Mouse (Mus musculus) splenic B cell, adult 2 months (primary cell): Measurements from ENCODE around the gene Zfx.
A peak's percentile ranks its signal among the peaks of the same experiment; 100 is the strongest.

ENCODE experiments used
- DNase-seq: peaks from one replicate; pipeline ENCODE4 v3.0.0-alpha.2; 2011; ENCODE audit warnings: low read depth, low spot score
- H3K27me3 ChIP-seq: 2 replicates; pipeline ENCODE4 v1.6.1; 2012; ENCODE audit warnings: mild to moderate bottlenecking, low read length, moderate library complexity, mixed read lengths; ENCODE audit not compliant: control insufficient read depth, poor library complexity, insufficient read depth, severe bottlenecking
- H3K36me3 ChIP-seq: 2 replicates; pipeline ENCODE4 v1.6.1; 2012; ENCODE audit warnings: mild to moderate bottlenecking, low read length, moderate library complexity, mixed read lengths; ENCODE audit not compliant: control insufficient read depth, poor library complexity, insufficient read depth, severe bottlenecking

Zfx gene

GRCm38 (mm10) chrX:94123059-94123839, at the start of gene Zfx:
Gene Zfx (minus strand): TSS chrX:94123702.
- DNase-seq: peak; percentile 68
- Histone ChIP-seq H3K36me3 (no peaks in the 10 kb centered on the region), H3K27me3 (no peaks in the 10 kb centered on the region)

- Histone ChIP-seq H3K27me3 (no peaks in the 10 kb centered on the region), H3K36me3 (no peaks in the 10 kb centered on the region)
- DNase-seq: no peak
Observed at GRCm38 (mm10) chrX:94169348-94169747, 45.8 kb upstream of the Zfx start.

GRCm38 (mm10) chrX:94152251-94152830, 28.8 kb upstream of the Zfx start:
- H3K27me3 ChIP-seq: no peaks in the 10 kb centered on the region

GRCm38 (mm10) chrX:94150471-94150870, 27.0 kb upstream of the Zfx start:
- DNase-seq: no peak

More at GRCm38 (mm10) chrX:94152251-94152830, 28.8 kb upstream of the Zfx start:
- H3K36me3 ChIP-seq: no peaks in the 10 kb centered on the region
- no peak for DNase-seq

GRCm38 (mm10) chrX:94142004-94142771, 18.7 kb upstream of the Zfx start:
- DNase-seq: no peak
- H3K36me3 ChIP-seq: no peaks in the 10 kb centered on the region
- H3K27me3 ChIP-seq: no peaks in the 10 kb centered on the region

More at GRCm38 (mm10) chrX:94150471-94150870, 27.0 kb upstream of the Zfx start:
- Histone ChIP-seq H3K27me3 (no peaks in the 10 kb centered on the region), H3K36me3 (no peaks in the 10 kb centered on the region)

GRCm38 (mm10) chrX:94140080-94140479, 16.6 kb upstream of the Zfx start:
- H3K36me3 ChIP-seq: no peaks in the 10 kb centered on the region
- DNase-seq: peak; percentile 38

GRCm38 (mm10) chrX:94138256-94138655, 14.8 kb upstream of the Zfx start:
- no peaks in the 10 kb centered on the region for H3K36me3 ChIP-seq
- no peak for DNase-seq
- no peaks in the 10 kb centered on the region for H3K27me3 ChIP-seq

More at GRCm38 (mm10) chrX:94140080-94140479, 16.6 kb upstream of the Zfx start:
- no peaks in the 10 kb centered on the region for H3K27me3 ChIP-seq

- no peaks in the 10 kb centered on the region for H3K36me3 ChIP-seq
- no peak for DNase-seq
- no peaks in the 10 kb centered on the region for H3K27me3 ChIP-seq
Observed at GRCm38 (mm10) chrX:94135084-94135483, 11.6 kb upstream of the Zfx start.

- no peak for DNase-seq
- Histone ChIP-seq H3K36me3 (no peaks in the 10 kb centered on the region), H3K27me3 (no peaks in the 10 kb centered on the region)
Observed at GRCm38 (mm10) chrX:94133551-94133950, 10.0 kb upstream of the Zfx start.

- DNase-seq: no peak
- H3K27me3 ChIP-seq: no peaks in the 10 kb centered on the region
- no peaks in the 10 kb centered on the region for H3K36me3 ChIP-seq
Observed at GRCm38 (mm10) chrX:94132239-94132638, 8.7 kb upstream of the Zfx start.

- H3K27me3 ChIP-seq: no peaks in the 10 kb centered on the region
- H3K36me3 ChIP-seq: no peaks in the 10 kb centered on the region
- DNase-seq: peak; percentile 2
Observed at GRCm38 (mm10) chrX:94129712-94130111, 6.2 kb upstream of the Zfx start.

- DNase-seq: peak; percentile 54
- Histone ChIP-seq H3K27me3 (no peaks in the 10 kb centered on the region), H3K36me3 (no peaks in the 10 kb centered on the region)
Observed at GRCm38 (mm10) chrX:94125950-94126349, 2.4 kb upstream of the Zfx start.

GRCm38 (mm10) chrX:94122709-94123058, 818 bp downstream of the Zfx start:
- no peaks in the 10 kb centered on the region for H3K27me3 ChIP-seq
- no peak for DNase-seq
- no peaks in the 10 kb centered on the region for H3K36me3 ChIP-seq

- H3K27me3 ChIP-seq: no peaks in the 10 kb centered on the region
- DNase-seq: peak; percentile 91
- H3K36me3 ChIP-seq: no peaks in the 10 kb centered on the region
Observed at GRCm38 (mm10) chrX:94121866-94122708, 1.4 kb downstream of the Zfx start.
